Mouse (Mus musculus): ENCODE measurements around the gene Rsph14.

The Rsph14 gene

GRCm38 (mm10) chr10:74994863-74995262 lies 37.5 kb downstream of the Rsph14 start:
- no peak for DNase-seq (ENCODE audit: low read depth)

DNA sequence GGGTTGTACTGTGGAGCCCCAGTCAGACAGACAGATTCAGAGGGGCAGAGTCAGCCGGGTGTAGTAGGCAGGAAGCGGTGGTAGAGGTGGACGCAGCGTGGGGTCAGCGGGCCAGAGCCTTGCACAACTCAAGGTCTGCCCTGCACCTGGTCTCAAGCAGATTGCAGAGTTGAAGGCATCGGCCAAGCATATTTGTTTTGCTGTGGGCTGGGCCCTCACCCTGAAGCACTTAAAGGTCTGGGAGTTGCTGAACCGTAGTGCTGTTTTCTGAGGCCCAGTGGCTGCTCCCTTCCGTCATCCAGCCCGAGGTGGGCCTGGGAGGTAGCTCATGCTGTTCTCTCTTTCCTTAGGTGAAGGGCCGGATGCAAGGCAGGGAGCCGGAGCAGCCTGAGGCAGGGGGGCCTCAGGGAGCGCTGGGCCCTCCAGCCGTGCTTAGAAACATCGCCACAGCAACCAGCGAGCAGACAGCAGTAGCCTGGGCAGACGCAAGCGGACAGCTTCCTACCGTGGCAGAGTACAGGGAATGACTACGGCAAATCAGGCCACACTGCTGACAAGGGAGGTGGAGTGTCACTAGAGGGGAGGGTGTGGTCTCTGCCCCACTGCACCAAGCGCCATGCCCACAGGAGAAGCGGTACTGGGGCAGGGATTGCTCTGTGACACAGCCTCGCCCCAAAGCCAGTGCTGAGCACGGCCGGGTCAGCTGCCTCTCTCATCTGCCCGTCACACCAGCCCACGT lies 41.6 kb downstream of the Rsph14 start:
- no peak for DNase-seq (ENCODE audit: low read depth)

DNA sequence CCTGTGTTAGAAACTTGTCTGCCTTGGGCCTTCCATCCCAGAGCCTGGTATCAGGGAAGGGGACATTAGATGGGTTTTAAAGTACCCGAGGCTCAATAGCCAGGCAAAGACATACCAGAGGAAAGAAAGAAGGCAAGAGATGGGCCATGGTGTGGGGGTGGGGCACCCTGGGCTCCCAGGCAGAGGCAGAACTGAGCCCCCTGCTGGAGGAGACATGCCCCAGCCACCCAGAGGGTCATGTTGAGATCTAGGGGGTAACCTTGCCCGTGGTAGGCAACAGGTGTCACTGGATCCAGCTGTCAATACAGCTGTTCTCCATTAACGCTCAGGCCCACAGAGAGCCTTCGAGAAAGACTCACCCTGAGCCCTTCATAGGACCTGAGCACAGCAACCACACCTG lies 42.6 kb downstream of the Rsph14 start:
- no peak for DNase-seq (ENCODE audit: low read depth)

GRCm38 (mm10) chr10:74987698-74988470 lies 44.5 kb downstream of the Rsph14 start:
- peak; percentile 22 for DNase-seq (ENCODE audit: low read depth)

GRCm38 (mm10) chr10:74983176-74983575 lies 49.2 kb downstream of the Rsph14 start:
- DNase-seq (ENCODE audit: low read depth) = no peak

DNA sequence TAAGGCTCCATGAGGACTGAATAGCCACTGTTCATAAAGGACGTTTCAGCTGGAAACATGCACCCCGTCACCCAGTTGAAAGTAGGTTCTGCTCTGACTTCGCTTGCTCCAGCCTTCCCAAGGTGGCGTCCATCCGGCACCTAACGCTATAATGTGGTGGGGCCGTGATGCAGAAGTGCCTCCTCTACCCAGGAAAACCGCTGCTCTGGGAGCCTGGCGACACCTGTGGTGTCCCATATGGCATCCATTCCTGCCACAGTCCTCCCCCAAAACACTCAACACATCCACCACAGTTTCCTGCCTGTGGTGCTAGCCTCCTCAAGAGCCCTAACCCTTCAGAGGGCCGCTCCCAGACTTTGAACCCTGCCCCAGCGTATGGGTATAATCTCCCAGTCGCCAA lies 51.2 kb downstream of the Rsph14 start:
- DNase-seq (ENCODE audit: low read depth) = no peak

DNA sequence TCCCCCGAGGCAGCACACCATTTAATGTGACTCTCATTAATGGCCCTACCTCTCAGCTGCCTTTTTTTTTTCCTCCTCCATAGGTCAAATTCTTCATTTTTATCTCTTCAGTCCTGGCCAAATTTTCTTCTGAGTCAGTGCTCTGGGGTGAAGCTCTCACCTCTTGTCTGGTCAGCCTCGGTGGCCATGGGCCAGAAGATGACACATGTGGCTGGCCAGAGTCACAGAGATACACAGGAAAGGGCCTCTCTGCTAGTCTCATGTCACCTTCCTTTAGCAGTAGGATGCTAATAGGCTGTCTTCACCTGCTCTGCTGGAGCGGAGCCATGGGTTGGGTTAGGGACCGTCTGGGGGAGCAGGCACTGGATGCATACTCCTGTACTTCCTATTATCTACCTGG lies 54.3 kb downstream of the Rsph14 start:
- DNase-seq (ENCODE audit: low read depth) = no peak

DNA sequence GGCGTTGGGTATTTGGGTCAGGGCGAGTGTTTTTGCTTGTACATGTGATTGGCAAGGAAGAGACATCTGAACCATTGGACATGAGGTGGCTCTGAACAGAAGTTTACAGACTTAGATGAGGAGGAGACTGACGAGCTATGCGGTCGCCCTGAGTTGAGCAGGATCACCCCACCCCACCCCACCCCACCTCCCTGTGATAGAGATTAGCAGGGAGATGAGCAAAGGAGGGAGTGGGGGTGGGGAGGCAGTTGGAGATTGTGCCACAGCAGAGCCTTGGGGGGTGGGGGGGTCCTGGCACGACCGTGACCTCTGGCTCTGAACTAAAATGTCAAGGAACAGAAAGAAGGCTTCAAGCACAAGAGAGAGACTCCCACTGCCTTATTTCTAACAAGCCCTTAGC lies 56.0 kb downstream of the Rsph14 start:
- no peak for DNase-seq (ENCODE audit: low read depth)

GRCm38 (mm10) chr10:74975626-74976025 lies 56.8 kb downstream of the Rsph14 start:
- no peak for DNase-seq (ENCODE audit: low read depth)

GRCm38 (mm10) chr10:74973026-74973425 lies 59.4 kb downstream of the Rsph14 start:
- no peak for DNase-seq (ENCODE audit: low read depth)

DNA sequence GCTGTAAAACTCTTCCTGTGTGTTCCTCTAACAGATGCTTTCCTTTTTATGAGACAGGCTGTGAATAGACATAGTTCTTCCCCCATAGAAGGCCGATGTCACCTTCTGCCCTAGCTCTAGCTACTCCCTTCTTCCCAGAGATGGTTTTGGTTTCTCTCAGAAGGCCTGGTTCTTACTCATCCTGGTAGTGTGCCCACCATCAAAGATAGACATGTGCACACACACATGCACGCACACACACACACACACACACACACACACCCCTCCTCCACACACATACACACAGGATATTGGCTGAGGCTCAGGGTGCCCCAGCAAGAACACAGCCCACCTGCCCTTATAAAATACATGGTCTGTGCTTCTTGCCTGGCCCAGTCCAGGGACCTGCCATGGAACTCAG lies 63.1 kb downstream of the Rsph14 start:
- no peak for DNase-seq (ENCODE audit: low read depth)

DNA sequence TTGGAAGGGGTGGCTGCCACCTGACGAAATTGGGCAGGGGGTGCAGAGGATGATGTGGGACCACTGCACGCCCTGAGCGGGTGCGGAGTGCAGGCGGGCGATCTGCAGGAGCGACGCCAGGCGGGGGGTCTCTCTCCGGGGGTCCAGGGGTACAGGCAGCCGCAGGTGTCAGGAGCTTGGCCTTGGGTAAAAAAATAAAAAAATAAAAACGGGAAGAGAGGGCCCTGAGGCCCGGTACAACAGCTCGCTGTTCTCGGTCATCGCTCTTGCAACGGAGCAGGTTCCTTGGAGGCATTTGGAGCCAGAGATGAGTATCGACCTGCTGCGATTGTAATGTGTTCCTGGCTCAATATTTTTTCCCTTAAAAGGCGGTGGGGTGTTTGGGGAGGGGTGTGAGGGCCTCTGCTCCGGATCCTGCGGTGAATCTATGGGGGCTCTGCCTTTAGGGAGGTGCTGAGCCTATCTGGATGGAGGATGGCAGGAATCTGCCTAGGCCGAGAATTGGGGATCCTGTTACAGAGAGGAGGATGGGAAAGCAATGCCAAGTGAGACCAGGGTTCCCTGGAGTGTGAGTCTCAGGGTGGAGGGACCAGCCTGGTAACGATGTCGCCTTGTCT lies 64.6 kb downstream of the Rsph14 start:
- no peak for DNase-seq (ENCODE audit: low read depth)

DNA sequence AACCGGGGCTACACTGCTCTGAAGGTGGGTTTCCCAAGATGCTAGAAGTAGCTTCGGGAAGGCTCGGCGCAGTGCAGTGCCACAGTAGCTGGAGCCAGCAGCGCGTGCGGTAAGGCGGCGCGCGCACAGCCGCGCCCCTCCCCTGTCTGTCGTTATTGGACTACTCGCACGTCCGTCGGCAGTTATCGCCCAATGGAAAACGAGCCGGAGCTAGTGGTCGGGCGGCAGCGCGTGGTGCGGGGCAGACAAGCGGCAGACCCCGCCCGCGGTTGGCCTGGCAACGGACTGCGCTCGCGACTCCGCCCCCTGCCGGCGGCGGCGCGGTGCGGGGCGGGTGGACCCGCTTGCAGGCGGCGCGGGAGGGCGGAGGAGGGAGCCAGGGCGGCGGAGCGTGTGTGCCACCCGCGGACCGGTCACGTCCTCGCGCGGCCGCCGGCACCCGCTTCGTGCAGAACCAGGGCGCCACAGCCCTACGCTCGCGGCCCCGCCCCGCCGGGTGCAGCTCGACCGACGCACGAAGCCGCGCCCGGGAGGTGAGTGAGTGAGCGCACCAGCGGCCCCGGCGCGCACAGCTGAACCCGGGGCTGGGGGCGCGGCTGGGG lies 65.4 kb downstream of the Rsph14 start, which contains the start of gene Gnaz:
TSS of gene Gnaz (plus strand) at position 328 of the 602 bp plus-strand sequence.
- peak; percentile 83 for DNase-seq (ENCODE audit: low read depth)

GRCm38 (mm10) chr10:74964380-74964779 lies 68.0 kb downstream of the Rsph14 start:
- no peak for DNase-seq (ENCODE audit: low read depth)

DNA sequence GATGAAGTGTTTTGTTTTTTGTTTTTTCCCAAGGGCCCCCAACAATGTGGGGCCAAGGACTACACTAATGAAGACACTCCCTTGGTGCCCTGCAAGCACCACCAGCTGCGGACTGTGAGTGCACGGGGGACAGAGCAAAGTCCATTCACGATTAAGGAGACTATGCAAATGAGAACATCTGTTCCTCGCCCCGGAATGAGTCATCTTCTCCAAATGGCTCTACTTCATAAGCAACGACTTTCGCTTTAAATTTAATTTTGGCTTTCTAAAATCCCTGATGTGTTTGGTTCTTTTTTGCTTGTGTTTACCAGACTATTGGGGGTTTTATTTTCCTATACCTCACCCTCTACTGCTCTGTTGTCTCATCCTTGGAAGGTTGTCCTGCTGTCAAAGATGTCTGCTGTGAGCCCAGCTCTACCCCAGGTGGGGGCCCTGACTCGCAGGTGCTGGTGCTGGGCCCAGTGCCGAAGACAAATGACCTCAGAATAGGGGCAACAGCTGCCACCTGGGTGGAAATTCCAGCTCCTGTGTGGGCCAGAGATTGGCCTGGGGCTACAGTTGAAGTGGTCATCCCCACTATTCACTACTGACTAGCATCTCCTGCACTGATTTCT lies 79.4 kb downstream of the Rsph14 start:
- no peak for DNase-seq (ENCODE audit: low read depth)

- DNase-seq (ENCODE audit: low read depth) = no peak
These were observed 91.6 kb downstream of the Rsph14 start for GRCm38 (mm10) chr10:74940795-74941194.

DNA sequence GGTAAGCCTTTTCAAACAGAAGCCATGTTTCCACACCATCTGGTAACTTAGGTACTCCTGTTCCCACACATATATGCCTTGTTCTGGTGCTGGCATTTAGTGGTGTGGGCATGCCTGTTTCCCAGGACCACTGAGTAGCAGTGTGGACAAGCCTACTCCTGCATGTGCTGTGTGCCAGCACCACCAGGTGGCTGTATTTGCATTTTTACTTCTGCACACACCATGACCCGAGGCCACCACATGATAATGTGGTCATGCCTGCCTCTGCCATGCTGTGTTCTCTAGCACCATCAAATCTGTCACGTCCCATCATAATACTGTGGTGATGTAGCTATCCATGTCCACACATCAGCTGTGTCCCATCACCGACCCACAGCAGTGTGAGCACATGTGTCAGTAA lies 93.1 kb downstream of the Rsph14 start:
- DNase-seq (ENCODE audit: low read depth) = no peak

GRCm38 (mm10) chr10:74938410-74938809 lies 94.0 kb downstream of the Rsph14 start:
- DNase-seq (ENCODE audit: low read depth) = no peak

- DNase-seq (ENCODE audit: low read depth) = no peak
These were observed 95.2 kb downstream of the Rsph14 start for GRCm38 (mm10) chr10:74937003-74937790.

DNA sequence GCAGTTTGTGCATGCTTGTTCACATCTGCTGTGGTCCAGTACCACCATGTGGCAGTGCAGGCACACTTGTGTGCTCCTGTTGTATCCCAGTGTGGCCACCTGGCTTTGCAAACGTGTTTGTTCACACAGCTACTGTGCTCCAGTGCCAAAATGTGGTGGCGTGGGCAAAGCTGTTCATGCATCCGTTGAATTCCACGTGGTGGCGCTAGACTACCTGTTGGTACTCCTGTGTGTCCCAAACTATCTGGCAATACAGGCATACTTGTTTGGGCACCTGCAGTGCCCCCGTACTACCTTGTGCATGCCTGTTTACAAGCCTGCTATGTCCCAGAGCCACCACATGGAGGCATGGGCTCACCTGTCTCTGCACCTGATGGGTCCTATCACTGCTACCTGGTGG lies 97.4 kb downstream of the Rsph14 start:
- DNase-seq (ENCODE audit: low read depth) = no peak

DNA sequence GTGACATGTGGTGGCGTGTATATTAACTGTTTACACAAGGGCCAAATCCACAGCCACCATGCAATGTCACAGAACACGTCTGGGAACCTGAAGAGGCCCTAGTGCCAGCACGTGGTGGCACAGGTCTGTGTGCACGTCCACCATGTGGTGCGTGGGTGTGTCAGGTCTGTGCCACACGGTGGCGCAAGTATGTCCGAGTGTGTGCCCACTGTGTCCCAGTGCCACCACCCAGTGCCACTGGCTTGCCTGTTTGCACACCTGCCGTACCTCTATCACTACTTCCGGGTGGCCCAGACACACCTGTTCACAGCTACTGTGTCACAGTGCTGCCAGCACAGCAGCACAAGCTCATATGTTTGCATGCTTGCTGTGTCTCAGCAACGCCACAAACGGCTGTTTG lies 97.9 kb downstream of the Rsph14 start:
- DNase-seq (ENCODE audit: low read depth) = no peak

Data from c-Kit-positive CD71-negative TER-119-negative erythroid progenitor cells, embryonic 14.5 days (primary cell).